Mouse (Mus musculus) intestine, embryonic 15.5 days (tissue): ENCODE data around the gene Rims4. TPM values are rescaled to one million over a fixed set of nuclear protein-coding genes. Genes with fewer than 3 reads are reported as not detected.

Experiments
- ATAC-seq: fragments of 200-750 bp; cut with Nextera tagmentation; 2 replicates; pipeline ENCODE4 v1.8.0; 2017; ENCODE audit warnings: moderate TSS enrichment, moderate library complexity
- H3K27ac ChIP-seq: fragments of 300-500 bp; sonication (generic); 2 replicates; pipeline ENCODE4 v1.5.1; 2015; ENCODE audit warnings: mild to moderate bottlenecking, inconsistent platforms
- H3K27me3 ChIP-seq: fragments of 300-500 bp; sonication (generic); replicated peaks from 2 replicates; pipeline ENCODE4 v1.6.1; 2015; ENCODE audit warnings: inconsistent platforms
- H3K36me3 ChIP-seq: fragments of 300-500 bp; sonication (generic); 2 replicates; pipeline ENCODE4 v1.6.1; 2015; ENCODE audit warnings: inconsistent platforms
- H3K4me1 ChIP-seq: fragments of 300-500 bp; sonication (generic); replicated peaks from 2 replicates; pipeline ENCODE4 v1.6.1; 2015; ENCODE audit warnings: inconsistent platforms
- H3K4me2 ChIP-seq: fragments of 300-500 bp; sonication (generic); replicated peaks from 2 replicates; pipeline ENCODE4 v1.6.1; 2015; ENCODE audit warnings: mild to moderate bottlenecking, inconsistent platforms
- H3K4me3 ChIP-seq: fragments of 300-500 bp; sonication (generic); replicated peaks from 2 replicates; pipeline ENCODE4 v1.5.1; 2015; ENCODE audit warnings: inconsistent platforms
- H3K9ac ChIP-seq: fragments of 300-500 bp; sonication (generic); 2 replicates; pipeline ENCODE4 v1.6.1; 2015; ENCODE audit warnings: inconsistent platforms
- H3K9me3 ChIP-seq: fragments of 300-500 bp; sonication (generic); 2 replicates; pipeline ENCODE4 v1.6.1; 2016; ENCODE audit warnings: inconsistent platforms
- WGBS: fragments of 180-500 bp; shearing (Covaris S2); methylation state at CpG from one replicate; pipeline ENCODE4 v1.1.7; 2015; 5-methylcytosine and 5-hydroxymethylcytosine counted together
- polyA plus RNA-seq: library from polyadenylated mRNA; unstranded; fragments of >200 nt; fragmentation: Nextera tagmentation; extraction: Ambion mirVana; gene quantifications from 2 replicates; pipeline ENCODE4 v1.2.1, GENCODE M21; 2015

The Rims4 gene
- polyA plus RNA-seq, 1 experiment from 2014 or later, result 0.90 TPM

- Histone ChIP-seq H3K4me3 (peak within 1 kb of the TSS; percentile 18; the same call in 1 of the 2 replicates), H3K4me1 (peaks cover 3% of the 10 kb centered on the region), H3K27me3 (peaks cover 71% of the 10 kb centered on the region), H3K9ac (no peak within 1 kb of the TSS), H3K36me3 (no peaks in the 10 kb centered on the region), H3K9me3 (no peaks in the 10 kb centered on the region), H3K4me2 (peak within 1 kb of the TSS; percentile 47), H3K27ac (no peak within 1 kb of the TSS)
- WGBS, result under 1% methylated on average over 38 of the region's 38 CpGs
- ATAC-seq, result no peak
Observed at GRCm38 (mm10) chr2:163853461-163853901, 65.0 kb downstream of the Rims4 start, which contains the start of gene Kcnk15. Kcnk15 (plus strand) TSS chr2:163853651.

- Histone ChIP-seq H3K36me3 (no peaks in the 10 kb centered on the region), H3K27me3 (no peaks in the 10 kb centered on the region), H3K4me3 (no peak overlapping the region), H3K9ac (no peak overlapping the region), H3K4me1 (no peaks in the 10 kb centered on the region), H3K4me2 (no peak overlapping the region), H3K27ac (no peak overlapping the region), H3K9me3 (no peaks in the 10 kb centered on the region)
- ATAC-seq, result no peak
- 68% methylated on average over 4 of the region's 4 CpGs for WGBS
Observed at GRCm38 (mm10) chr2:163842043-163842442, 76.4 kb downstream of the Rims4 start.

GRCm38 (mm10) chr2:163839519-163839918, 79.0 kb downstream of the Rims4 start:
- Histone ChIP-seq H3K9me3 (no peaks in the 10 kb centered on the region), H3K4me1 (no peaks in the 10 kb centered on the region), H3K27ac (no peak overlapping the region), H3K4me2 (no peak overlapping the region), H3K9ac (no peak overlapping the region), H3K27me3 (no peaks in the 10 kb centered on the region), H3K36me3 (no peaks in the 10 kb centered on the region), H3K4me3 (no peak overlapping the region)
- WGBS, result 63% methylated on average over 6 of the region's 6 CpGs
- no peak for ATAC-seq

- Histone ChIP-seq H3K4me2 (no peak overlapping the region), H3K4me3 (no peak overlapping the region), H3K36me3 (no peaks in the 10 kb centered on the region), H3K4me1 (no peaks in the 10 kb centered on the region), H3K9ac (no peak overlapping the region), H3K27me3 (no peaks in the 10 kb centered on the region), H3K27ac (no peak overlapping the region), H3K9me3 (no peaks in the 10 kb centered on the region)
- whole genome bisulfite sequencing, result 30% methylated on average over 9 of the region's 9 CpGs
- peak; percentile 49; the same call in 1 of the 2 replicates for ATAC-seq
Observed at GRCm38 (mm10) chr2:163838043-163838442, 80.4 kb downstream of the Rims4 start.

GRCm38 (mm10) chr2:163831163-163831562, 87.3 kb downstream of the Rims4 start:
- no peak overlapping the region for H3K4me2 ChIP-seq
- 56% methylated on average over 1 of the region's 1 CpGs for WGBS

GRCm38 (mm10) chr2:163826494-163826893, 92.0 kb downstream of the Rims4 start:
- no peak overlapping the region for H3K9ac ChIP-seq
- H3K4me3 ChIP-seq, result no peak overlapping the region
- 75% methylated on average over 5 of the region's 5 CpGs for WGBS
- H3K27ac ChIP-seq, result no peak overlapping the region
- ATAC-seq, result no peak
- no peaks in the 10 kb centered on the region for H3K4me1 ChIP-seq
- H3K9me3 ChIP-seq, result no peaks in the 10 kb centered on the region
- H3K4me2 ChIP-seq, result no peak overlapping the region
- H3K27me3 ChIP-seq, result no peaks in the 10 kb centered on the region
- no peaks in the 10 kb centered on the region for H3K36me3 ChIP-seq

More at GRCm38 (mm10) chr2:163831163-163831562, 87.3 kb downstream of the Rims4 start:
- no peak overlapping the region for H3K4me3 ChIP-seq
- no peak for ATAC-seq
- no peak overlapping the region for H3K27ac ChIP-seq
- H3K36me3 ChIP-seq, result no peaks in the 10 kb centered on the region
- H3K9ac ChIP-seq, result no peak overlapping the region
- H3K9me3 ChIP-seq, result no peaks in the 10 kb centered on the region
- H3K4me1 ChIP-seq, result no peaks in the 10 kb centered on the region
- H3K27me3 ChIP-seq, result no peaks in the 10 kb centered on the region

GRCm38 (mm10) chr2:163825861-163826260, 92.6 kb downstream of the Rims4 start:
- Histone ChIP-seq H3K36me3 (no peaks in the 10 kb centered on the region), H3K27me3 (no peaks in the 10 kb centered on the region), H3K9ac (no peak overlapping the region), H3K9me3 (no peaks in the 10 kb centered on the region), H3K27ac (no peak overlapping the region), H3K4me1 (no peaks in the 10 kb centered on the region), H3K4me3 (no peak overlapping the region), H3K4me2 (no peak overlapping the region)
- WGBS, result 86% methylated on average over 1 of the region's 1 CpGs
- no peak for ATAC-seq

GRCm38 (mm10) chr2:163823771-163824170, 94.7 kb downstream of the Rims4 start:
- Histone ChIP-seq H3K4me3 (no peak overlapping the region), H3K4me2 (peak overlapping the region; percentile 33), H3K4me1 (no peaks in the 10 kb centered on the region), H3K27ac (no peak overlapping the region), H3K9me3 (no peaks in the 10 kb centered on the region), H3K36me3 (no peaks in the 10 kb centered on the region), H3K27me3 (no peaks in the 10 kb centered on the region), H3K9ac (no peak overlapping the region)
- peak; percentile 80 for ATAC-seq
- WGBS, result 17% methylated on average over 11 of the region's 11 CpGs

GRCm38 (mm10) chr2:163823248-163823647, 95.2 kb downstream of the Rims4 start:
- H3K9ac ChIP-seq, result no peak overlapping the region
- H3K36me3 ChIP-seq, result no peaks in the 10 kb centered on the region
- H3K27ac ChIP-seq, result no peak overlapping the region
- peak overlapping the region; percentile 33 for H3K4me2 ChIP-seq
- no peak for ATAC-seq
- H3K4me3 ChIP-seq, result no peak overlapping the region
- 7% methylated on average over 4 of the region's 4 CpGs for WGBS
- no peaks in the 10 kb centered on the region for H3K4me1 ChIP-seq
- no peaks in the 10 kb centered on the region for H3K27me3 ChIP-seq
- no peaks in the 10 kb centered on the region for H3K9me3 ChIP-seq

GRCm38 (mm10) chr2:163820607-163821006, 97.9 kb downstream of the Rims4 start, which contains the start of gene Ccn5:
Ccn5 (plus strand) TSS chr2:163820861.
- Histone ChIP-seq H3K4me3 (no peak within 1 kb of the TSS), H3K36me3 (no peaks in the 10 kb centered on the region), H3K4me2 (no peak within 1 kb of the TSS), H3K9me3 (no peaks in the 10 kb centered on the region), H3K27me3 (no peaks in the 10 kb centered on the region), H3K9ac (no peak within 1 kb of the TSS), H3K4me1 (no peaks in the 10 kb centered on the region), H3K27ac (no peak within 1 kb of the TSS)
- no peak for ATAC-seq
- 78% methylated on average over 4 of the region's 4 CpGs for WGBS

GRCm38 (mm10) chr2:163814739-163815465, 103.6 kb downstream of the Rims4 start:
- Histone ChIP-seq H3K27me3 (no peaks in the 10 kb centered on the region), H3K4me2 (no peak overlapping the region), H3K36me3 (no peaks in the 10 kb centered on the region), H3K4me1 (no peaks in the 10 kb centered on the region), H3K27ac (no peak overlapping the region), H3K9ac (no peak overlapping the region), H3K4me3 (no peak overlapping the region), H3K9me3 (no peaks in the 10 kb centered on the region)
- 84% methylated on average over 9 of the region's 9 CpGs for WGBS
- ATAC-seq, result no peak

- Histone ChIP-seq H3K4me2 (no peak overlapping the region), H3K4me1 (no peaks in the 10 kb centered on the region), H3K36me3 (no peaks in the 10 kb centered on the region), H3K9me3 (no peaks in the 10 kb centered on the region), H3K27me3 (no peaks in the 10 kb centered on the region), H3K27ac (no peak overlapping the region), H3K4me3 (no peak overlapping the region), H3K9ac (no peak overlapping the region)
- ATAC-seq, result no peak
- WGBS, result 60% methylated on average over 5 of the region's 5 CpGs
Observed at GRCm38 (mm10) chr2:163813077-163813476, 105.4 kb downstream of the Rims4 start.
